Mouse (Mus musculus) liver, embryonic 18 days (tissue): ENCODE data around the gene Dnm2. TPM values are rescaled to one million over a fixed set of nuclear protein-coding genes. Genes with fewer than 3 reads are reported as not detected.

Source experiments
- polyA plus RNA-seq: library from polyadenylated mRNA; depleted of rRNA; stranded (reverse); fragments of >200 nt; gene quantifications from 2 replicates; pipeline ENCODE4 v1.2.3, GENCODE M21; 2012; rRNA removed

Dnm2 gene
- 27.2 and 33.8 TPM in 2 replicates for polyA plus RNA-seq

DNA sequence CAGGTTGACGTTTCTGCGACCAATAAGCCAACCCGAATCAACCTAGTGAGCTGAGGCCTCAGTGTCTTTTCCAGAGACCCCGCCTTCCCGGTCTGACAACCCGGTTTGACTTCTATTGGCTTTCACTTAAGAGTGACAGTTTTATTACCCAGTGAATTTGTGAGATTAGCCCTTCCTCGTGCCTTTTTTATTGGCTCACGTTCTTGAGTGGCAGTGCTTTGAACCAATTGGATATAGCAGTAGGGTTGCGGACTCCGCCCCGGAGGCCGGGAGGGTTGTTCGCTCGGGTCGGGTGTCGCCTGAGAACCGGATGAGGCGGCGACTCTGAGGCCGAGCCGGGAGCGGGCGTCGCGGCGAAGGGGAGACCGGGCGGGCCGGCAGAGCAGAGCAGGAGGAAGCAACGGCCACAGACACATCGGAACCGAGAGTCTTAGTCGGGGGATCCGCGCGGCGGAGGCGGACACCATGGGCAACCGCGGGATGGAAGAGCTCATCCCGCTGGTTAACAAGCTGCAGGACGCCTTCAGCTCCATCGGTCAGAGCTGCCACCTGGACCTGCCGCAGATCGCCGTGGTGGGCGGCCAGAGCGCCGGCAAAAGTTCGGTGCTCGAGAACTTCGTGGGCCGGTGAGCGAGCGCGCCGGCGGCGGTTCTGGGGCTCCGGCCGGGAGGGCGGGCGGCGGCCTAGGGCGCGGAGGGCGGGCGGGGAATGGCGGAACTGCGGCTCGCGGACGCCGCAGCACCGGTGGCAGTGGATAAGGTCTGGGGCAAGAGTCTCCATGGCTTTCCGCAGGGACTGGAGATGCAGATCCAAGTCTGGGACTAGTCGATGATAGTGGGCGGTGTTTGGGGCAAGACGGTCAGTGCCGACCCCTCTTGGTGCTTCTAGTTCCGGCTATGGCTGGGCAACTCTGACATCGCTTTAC is at the start of gene Dnm2:
TSS of gene Dnm2 (plus strand) at position 278 of the 925 bp plus-strand sequence.

DNA sequence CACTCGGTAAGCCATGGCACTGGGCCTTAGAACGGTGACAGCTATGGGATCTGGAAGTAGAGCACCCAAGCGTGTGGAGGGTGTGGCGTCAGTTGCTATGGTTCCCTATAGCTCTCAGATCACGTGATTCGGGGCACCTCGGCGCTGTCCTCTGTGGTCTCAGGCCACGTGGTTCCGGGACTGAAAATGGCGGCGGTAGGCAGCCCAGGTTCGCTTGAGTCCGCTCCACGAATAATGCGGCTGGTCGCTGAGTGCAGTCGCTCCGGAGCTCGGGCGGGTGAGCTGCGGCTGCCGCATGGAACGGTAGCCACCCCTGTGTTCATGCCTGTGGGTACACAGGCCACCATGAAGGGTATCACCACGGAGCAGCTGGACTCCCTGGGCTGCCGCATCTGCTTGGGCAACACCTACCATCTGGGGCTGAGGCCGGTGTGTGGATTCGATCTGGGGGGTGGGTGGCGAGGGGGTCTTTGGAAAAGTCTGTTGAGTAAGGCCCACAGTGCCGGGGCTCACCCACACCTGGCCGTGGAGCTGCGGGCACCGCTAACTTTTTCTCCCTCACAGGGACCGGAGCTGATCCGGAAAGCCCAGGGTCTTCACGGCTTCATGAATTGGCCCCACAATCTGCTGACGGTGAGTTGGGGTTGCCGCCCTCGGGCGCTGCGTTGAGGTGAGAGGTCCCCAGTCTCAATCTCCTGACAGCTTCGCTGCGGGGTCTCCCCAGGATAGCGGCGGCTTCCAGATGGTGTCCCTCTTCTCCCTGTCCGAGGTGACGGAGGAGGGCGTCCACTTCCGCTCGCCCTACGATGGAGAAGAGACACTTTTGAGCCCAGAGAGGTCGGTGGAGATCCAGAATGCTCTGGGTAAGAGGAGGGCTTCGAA is 12.8 kb upstream of the Dnm2 start, which contains the start of gene Qtrt1:
TSS of gene Qtrt1 (plus strand) at position 169 of the 882 bp plus-strand sequence.

DNA sequence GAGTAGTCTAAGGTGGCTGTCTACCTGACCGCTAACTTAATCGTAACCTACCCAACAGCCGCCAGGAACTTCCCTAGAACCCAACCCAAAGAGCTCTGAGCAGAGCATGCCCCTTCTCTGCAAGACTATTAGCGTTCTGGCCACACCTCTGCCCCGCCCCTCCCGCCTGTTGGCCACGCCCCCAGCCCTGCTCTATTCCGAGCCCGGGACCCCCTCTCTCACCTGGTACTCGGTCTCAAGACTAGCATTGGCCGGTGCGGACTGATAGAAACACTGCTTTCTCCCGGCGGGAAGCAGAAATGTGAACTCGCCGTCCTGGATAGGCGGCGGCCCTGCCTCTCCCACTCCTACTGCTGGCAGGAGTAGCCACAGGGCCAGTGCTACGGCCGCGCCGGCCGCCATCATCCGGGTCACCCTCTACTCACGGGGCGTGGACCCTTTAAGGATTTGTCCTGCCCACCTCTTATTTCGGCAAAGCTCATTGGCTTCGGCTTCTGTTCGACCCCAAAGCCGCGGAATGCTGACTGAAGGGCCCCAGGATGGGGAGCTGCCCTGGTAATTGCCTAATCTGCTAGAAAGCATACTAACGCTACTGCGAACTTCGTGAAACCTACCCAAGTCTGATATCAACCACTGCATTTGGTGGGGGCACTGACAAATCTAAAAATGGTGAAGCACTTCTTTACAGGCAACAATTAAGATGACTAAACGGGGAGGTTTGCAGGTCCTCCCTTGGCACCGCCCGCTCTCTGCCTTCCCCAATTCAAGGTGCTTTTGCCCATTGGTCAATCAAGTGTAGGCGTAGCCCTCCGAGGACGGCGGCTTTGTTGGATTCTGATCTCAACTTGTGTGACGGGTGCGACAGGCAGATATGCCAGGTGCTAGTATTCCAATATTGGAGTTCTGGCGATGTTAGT is 85.3 kb downstream of the Dnm2 start, which contains the start of gene Tmed1:
TSS of gene Tmed1 (minus strand) at position 481 of the 917 bp plus-strand sequence.

DNA sequence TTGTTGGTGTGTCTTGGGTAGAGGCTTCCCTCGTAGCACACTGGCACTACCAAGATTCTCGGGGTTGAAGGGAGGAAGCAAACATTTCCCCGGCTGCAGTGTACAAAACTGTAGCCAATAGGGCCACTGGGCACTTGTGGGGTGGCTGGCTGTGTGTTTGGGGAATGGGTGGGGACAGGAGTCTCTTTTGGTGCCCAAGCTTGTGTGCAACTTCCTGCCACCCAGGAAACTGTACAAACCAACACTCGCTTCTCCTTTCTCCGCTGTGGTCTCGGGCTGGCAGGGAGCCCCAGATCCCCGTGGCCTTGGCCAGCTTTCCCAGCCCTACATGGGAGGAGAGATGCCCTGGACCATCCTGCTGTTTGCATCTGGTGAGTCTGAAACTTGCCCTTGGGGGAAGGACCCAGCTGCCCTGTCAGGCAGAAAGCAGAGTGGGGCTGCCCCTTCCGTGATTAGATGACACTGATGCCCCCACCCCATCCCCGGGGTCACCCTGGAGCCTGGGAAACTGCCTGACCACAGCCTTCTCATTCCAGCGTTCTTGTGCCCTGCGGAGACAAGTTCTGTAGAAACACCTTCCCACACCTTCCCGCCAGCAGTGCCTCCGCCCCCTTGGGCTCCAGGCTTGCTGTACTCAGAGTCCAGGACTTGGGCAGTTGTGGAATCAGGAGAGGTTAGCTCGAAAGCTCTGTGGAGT is 101.4 kb downstream of the Dnm2 start, which contains the start of gene AB124611:
TSS of gene AB124611 (plus strand) at position 240 of the 697 bp plus-strand sequence.

GRCm38 (mm10) chr9:21546789-21547074 is 122.0 kb downstream of the Dnm2 start, which contains the start of gene Carm1:
Carm1 (plus strand) TSS chr9:21546894.

Other genes with a start within 250 kb of the Dnm2 start
- gene Keap1, start 185.5 kb upstream of the Dnm2 start, polyA plus RNA-seq = 17.2 and 17.3 TPM in 2 replicates
- gene S1pr5, start 176.5 kb upstream of the Dnm2 start, polyA plus RNA-seq = 0.10 TPM in 2 replicates
- 28.1 and 29.4 TPM in 2 replicates for gene Atg4d, start 159.6 kb upstream of the Dnm2 start, polyA plus RNA-seq
- gene Kri1, start 136.9 kb upstream of the Dnm2 start, polyA plus RNA-seq = 16.4 and 19.3 TPM in 2 replicates
- gene Cdkn2d, start 133.5 kb upstream of the Dnm2 start, polyA plus RNA-seq = 50.5 and 57.7 TPM in 2 replicates
- 0.45 and 0.55 TPM in 2 replicates for gene Ap1m2, start 112.6 kb upstream of the Dnm2 start, polyA plus RNA-seq
- gene Slc44a2, start 104.2 kb upstream of the Dnm2 start, polyA plus RNA-seq = 13.5 and 14.8 TPM in 2 replicates
- 18.1 and 20.1 TPM in 2 replicates for gene Ilf3, start 57.0 kb upstream of the Dnm2 start, polyA plus RNA-seq
- 21.2 and 22.9 TPM in 2 replicates for gene Qtrt1, start 13.1 kb upstream of the Dnm2 start, polyA plus RNA-seq
- gene Tmed1, start 85.3 kb downstream of the Dnm2 start, polyA plus RNA-seq = 18.9 and 20.8 TPM in 2 replicates
- gene AB124611, start 101.3 kb downstream of the Dnm2 start, polyA plus RNA-seq = 19.9 and 20.6 TPM in 2 replicates
- gene Carm1, start 122.0 kb downstream of the Dnm2 start, polyA plus RNA-seq = 15.1 and 20.3 TPM in 2 replicates
- 13.7 and 14.3 TPM in 2 replicates for gene Timm29, start 167.8 kb downstream of the Dnm2 start, polyA plus RNA-seq
- gene Yipf2, start 167.9 kb downstream of the Dnm2 start, polyA plus RNA-seq = 12.8 and 14.3 TPM in 2 replicates
- gene Smarca4, start 191.3 kb downstream of the Dnm2 start, polyA plus RNA-seq = 14.1 and 16.4 TPM in 2 replicates